Mouse (Mus musculus) lung, postnatal 0 days (tissue): ENCODE results near the gene Zfp629.

Source experiments
- CTCF ChIP-seq: IDR thresholded peaks from 2 replicates; pipeline ENCODE4 v1.5.1; 2016; ENCODE audit warnings: antibody characterized with exemption, mild to moderate bottlenecking
- EP300 ChIP-seq: IDR thresholded peaks from 2 replicates; pipeline ENCODE4 v1.6.1; 2016; ENCODE audit warnings: antibody characterized with exemption, mild to moderate bottlenecking, control low read depth

- TF ChIP-seq CTCF (no peak), EP300 (no peak)
Measured at GRCm38 (mm10) chr7:127611561-127611960, 4.0 kb downstream of the Zfp629 start.
